Mouse (Mus musculus): Measurements from ENCODE around the gene Zfp667. TPM values are rescaled to one million over a fixed set of nuclear protein-coding genes. Genes with fewer than 3 reads are reported as not detected.

Gene Zfp667
- total and polyA plus RNA-seq, 3 experiments = 0.51 to 0.87 (median 0.58) TPM

- TF ChIP-seq RCOR1 (conservative IDR thresholded peaks at IDR 0.05; ENCODE audit: low read depth, low read length) (no peak), POLR2AphosphoS2 (IDR thresholded peaks at IDR 0.05; ENCODE audit: low read depth, low read length) (no peak), UBTF (IDR thresholded peaks at IDR 0.05; ENCODE audit: low read depth, low read length) (no peak)
- dilution Hi-C loops (cut with MboI; ENCODE audit: extremely low pct_ligation_motif_present, extremely low pct_unique_long_range_greater_than_20kb, low sequenced_read_pairs) = no loop called here
Measured at GRCm38 (mm10) chr7:6254451-6254850, 31.9 kb upstream of the Zfp667 start.

GRCm38 (mm10) chr7:6257386-6257785, 29.0 kb upstream of the Zfp667 start:
- DNase-seq (ENCODE audit: extremely low read depth) = no peak
- Histone ChIP-seq H3K79me2 (replicated peaks; ENCODE audit: control insufficient read depth, extremely low read depth, insufficient read depth, poor library complexity, severe bottlenecking) (no peaks in the 10 kb centered on the region), H3K4me2 (ENCODE audit: insufficient read depth, low read depth, poor library complexity, severe bottlenecking) (no peak overlapping the region), H3K4me1 (ENCODE audit: control insufficient read depth in 1 of 2, insufficient read depth in 2 of 2) (no peaks in the 10 kb centered on the region), H3K27me3 (replicated peaks) (peaks cover 68% of the 10 kb centered on the region), H3K4me3 (replicated peaks in 1 of 3; ENCODE audit: low read depth in 2 of 3, low read length in 2 of 3, poor library complexity in 1 of 3) (no peak overlapping the region), H3K9me3 (replicated peaks; ENCODE audit: low read length) (peaks cover 4% of the 10 kb centered on the region), H3K9ac (ENCODE audit: insufficient read depth, low read depth) (no peak overlapping the region), H3K36me3 (replicated peaks in 1 of 2; ENCODE audit: control insufficient read depth in 1 of 2, insufficient read depth in 1 of 2, low read length in 1 of 2) (no peaks in the 10 kb centered on the region), H3K27ac (ENCODE audit: insufficient read depth, low read depth) (no peak overlapping the region)
- TF ChIP-seq ZMIZ1 (IDR thresholded peaks at IDR 0.05; ENCODE audit: low read depth, low read length) (no peak), RCOR1 (conservative IDR thresholded peaks at IDR 0.05; ENCODE audit: low read depth, low read length) (no peak), E2F4 (IDR thresholded peaks at IDR 0.05; ENCODE audit: insufficient replicate concordance, low read depth, low read length) (no peak), USF2 (conservative IDR thresholded peaks at IDR 0.05; ENCODE audit: low read depth, low read length) (no peak), MXI1 (IDR thresholded peaks at IDR 0.05; ENCODE audit: low read depth, low read length) (no peak), UBTF (IDR thresholded peaks at IDR 0.05; ENCODE audit: low read depth, low read length) (no peak), ZC3H11A (IDR thresholded peaks at IDR 0.05; ENCODE audit: low read depth, low read length) (no peak), ELF1 (IDR thresholded peaks at IDR 0.05; ENCODE audit: low read depth, low read length) (no peak), SIN3A (IDR thresholded peaks at IDR 0.05; ENCODE audit: low read length) (no peak), POLR2AphosphoS2 (IDR thresholded peaks at IDR 0.05; ENCODE audit: low read depth, low read length) (no peak), HCFC1 (IDR thresholded peaks at IDR 0.05; ENCODE audit: low read depth, low read length) (no peak), TCF12 (IDR thresholded peaks at IDR 0.05; ENCODE audit: low read depth, low read length) (no peak), ETS1 (conservative IDR thresholded peaks at IDR 0.05; ENCODE audit: low read depth, low read length) (no peak), CHD1 (IDR thresholded peaks at IDR 0.05; ENCODE audit: low read depth, low read length) (no peak), MAZ (IDR thresholded peaks at IDR 0.05; ENCODE audit: low read depth, low read length) (no peak)
- in situ Hi-C loops (cut with MboI; ENCODE audit: low pct_ligation_motif_present, low pct_unique_long_range_greater_than_20kb, low sequenced_read_pairs) = no loop called here
- dilution Hi-C loops (cut with MboI; ENCODE audit: extremely low pct_ligation_motif_present, extremely low pct_unique_long_range_greater_than_20kb, low sequenced_read_pairs) = no loop called here

More at GRCm38 (mm10) chr7:6254451-6254850, 31.9 kb upstream of the Zfp667 start:
- in situ Hi-C loops (cut with MboI; ENCODE audit: low pct_ligation_motif_present, low pct_unique_long_range_greater_than_20kb, low sequenced_read_pairs) = no loop called here
- H3K27me3 ChIP-seq (replicated peaks) = peaks cover 52% of the 10 kb centered on the region
- no peak overlapping the region for H3K4me3 ChIP-seq (replicated peaks in 1 of 3; ENCODE audit: low read depth in 2 of 3, low read length in 2 of 3, poor library complexity in 1 of 3)
- no peaks in the 10 kb centered on the region for H3K4me1 ChIP-seq (ENCODE audit: control insufficient read depth in 1 of 2, insufficient read depth in 2 of 2)
- H3K27ac ChIP-seq (ENCODE audit: insufficient read depth, low read depth) = no peak overlapping the region
- no peaks in the 10 kb centered on the region for H3K79me2 ChIP-seq (replicated peaks; ENCODE audit: control insufficient read depth, extremely low read depth, insufficient read depth, poor library complexity, severe bottlenecking)
- H3K36me3 ChIP-seq (replicated peaks in 1 of 2; ENCODE audit: control insufficient read depth in 1 of 2, insufficient read depth in 1 of 2, low read length in 1 of 2) = no peaks in the 10 kb centered on the region
- no peak for DNase-seq (ENCODE audit: extremely low read depth)
- H3K4me2 ChIP-seq (ENCODE audit: insufficient read depth, low read depth, poor library complexity, severe bottlenecking) = no peak overlapping the region
- peaks cover 4% of the 10 kb centered on the region for H3K9me3 ChIP-seq (replicated peaks; ENCODE audit: low read length)
- H3K9ac ChIP-seq (ENCODE audit: insufficient read depth, low read depth) = no peak overlapping the region
